Mouse (Mus musculus) urinary bladder, adult 18-20 months (tissue): ENCODE data around the gene Prss8.
A peak's percentile ranks its signal among the peaks of the same experiment; 100 is the strongest.
"Not testable (repeated sequence)": the region's sequence is repeated elsewhere in the genome, so short reads cannot be mapped to it uniquely, and the experiment has no call there.

ENCODE experiments used
- DNase-seq, 2 experiments: peaks; one replicate each; pipeline ENCODE4 v3.0.0; 2022; ENCODE audit warnings: low spot score in 2 of 2, mixed read lengths in 2 of 2

Gene Prss8

DNA sequence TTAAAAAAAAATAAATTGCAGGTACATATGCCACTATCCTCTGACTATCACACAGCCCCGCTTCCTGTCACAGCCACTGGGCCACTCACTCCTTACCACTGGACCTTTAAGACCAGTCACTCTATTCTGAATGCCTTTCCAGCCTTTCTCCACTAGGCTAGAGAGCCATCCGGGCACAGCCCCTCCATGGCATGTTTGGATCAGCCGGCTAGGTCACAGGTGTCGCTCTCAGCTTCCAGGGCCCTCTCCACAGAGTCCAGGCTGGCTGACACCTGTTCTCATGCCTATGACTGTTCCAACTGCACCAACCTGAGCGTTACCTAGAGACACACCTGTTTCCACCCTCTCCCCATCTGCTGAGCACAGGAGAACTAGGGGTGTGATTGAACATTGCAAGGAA is 1.3 kb downstream of the Prss8 start:
- no peak for DNase-seq

DNA sequence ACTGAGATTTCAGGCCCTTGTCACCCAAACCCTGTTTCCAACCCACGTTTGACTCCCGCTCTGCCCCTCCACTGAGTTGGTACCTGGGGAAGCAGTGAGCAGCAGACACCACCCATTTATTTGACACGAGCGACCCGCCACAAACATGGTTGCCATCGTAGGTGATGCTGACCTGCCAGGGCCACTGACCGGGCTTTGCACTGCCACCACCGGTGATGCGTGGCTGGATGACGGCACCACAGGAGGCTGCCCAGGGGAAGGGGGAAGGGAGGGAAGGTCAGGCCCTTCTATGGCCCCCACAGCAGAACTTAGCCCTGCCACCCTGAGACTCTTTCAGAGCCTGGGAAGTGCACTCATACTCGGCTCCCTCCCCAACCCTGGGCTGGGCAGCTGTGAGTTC is 2.2 kb downstream of the Prss8 start:
- no peak for DNase-seq

DNA sequence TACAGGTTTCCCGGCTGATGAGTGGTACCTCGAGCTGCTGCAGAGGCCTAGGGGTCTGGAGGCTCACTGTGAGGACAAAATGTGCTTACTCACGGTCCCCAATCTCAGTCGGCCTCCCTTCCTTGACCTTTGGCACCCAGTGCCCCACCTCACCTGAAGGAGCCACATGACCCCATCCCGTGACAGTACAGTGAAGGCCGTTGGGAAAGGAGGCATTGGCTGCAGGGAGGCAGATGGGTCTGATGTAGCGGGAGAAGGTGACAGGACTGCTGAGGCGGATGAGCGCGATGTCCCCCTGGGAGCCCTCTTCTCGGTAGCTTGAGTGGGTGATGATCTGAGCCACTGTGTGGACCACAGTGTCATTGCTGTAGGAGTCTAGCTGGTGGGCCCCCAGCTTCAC is 3.1 kb downstream of the Prss8 start:
- DNase-seq = no peak

DNA sequence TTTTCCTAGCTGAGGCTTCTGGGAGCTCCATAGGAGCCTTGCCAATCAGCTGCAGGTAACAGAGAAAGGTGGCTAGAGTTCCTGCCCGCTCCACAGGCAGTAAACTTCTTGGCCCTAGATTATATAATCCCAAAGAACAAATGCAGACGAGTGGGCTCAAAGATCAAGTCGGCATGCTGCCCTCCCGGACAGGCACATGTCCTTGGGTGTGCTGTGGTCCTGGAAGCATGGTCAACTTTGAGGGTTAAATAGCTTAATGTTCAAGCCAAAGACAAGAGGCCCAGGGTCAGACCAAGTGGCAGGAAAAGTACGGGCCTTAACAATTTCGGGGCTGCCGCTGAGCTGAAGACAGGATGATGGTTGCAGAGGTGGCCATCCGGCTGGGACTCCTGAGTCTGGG is 3.8 kb downstream of the Prss8 start:
- DNase-seq = no peak

DNA sequence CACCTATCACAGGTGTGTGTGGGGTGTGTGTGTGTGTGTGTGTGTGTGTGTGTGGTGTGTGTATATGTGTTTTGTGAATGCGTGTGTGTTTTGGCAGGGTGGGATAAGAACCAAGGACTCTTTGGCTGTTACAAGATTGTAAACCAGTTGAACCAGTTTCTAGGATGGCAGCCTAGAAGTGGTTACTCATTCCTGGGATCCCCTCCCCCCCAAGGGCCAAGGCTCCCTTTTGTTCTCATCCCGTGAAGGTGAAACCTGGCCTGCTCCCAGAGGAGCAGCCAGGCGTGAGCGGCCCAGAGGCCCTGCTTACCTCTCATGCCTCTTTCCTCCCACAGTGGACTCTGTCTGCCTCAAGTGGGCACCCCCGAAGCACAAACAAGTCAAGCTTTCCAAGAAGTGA is 4.7 kb downstream of the Prss8 start:
- peak in 1 of 2 experiments; percentile 47 for DNase-seq

DNA sequence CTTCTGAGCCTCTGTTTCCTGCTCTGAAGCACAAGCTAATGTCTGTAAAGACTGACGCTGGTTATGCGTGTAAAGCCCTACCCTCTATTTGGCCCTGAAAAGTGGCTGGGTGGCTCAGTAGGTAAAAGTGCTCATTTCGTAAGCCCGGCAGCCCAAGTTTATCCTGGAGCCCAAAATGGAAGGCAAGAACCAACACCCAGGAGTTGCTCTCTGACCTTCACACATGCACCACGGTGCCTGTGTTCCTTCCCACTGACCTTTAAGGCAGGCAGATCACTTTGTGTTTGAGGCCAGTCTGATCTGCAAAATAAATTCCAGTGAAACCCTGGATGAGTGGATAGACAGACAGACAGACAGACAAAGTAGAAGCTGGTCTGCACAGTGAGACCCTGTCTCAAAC is 6.2 kb downstream of the Prss8 start:
- no peak for DNase-seq

DNA sequence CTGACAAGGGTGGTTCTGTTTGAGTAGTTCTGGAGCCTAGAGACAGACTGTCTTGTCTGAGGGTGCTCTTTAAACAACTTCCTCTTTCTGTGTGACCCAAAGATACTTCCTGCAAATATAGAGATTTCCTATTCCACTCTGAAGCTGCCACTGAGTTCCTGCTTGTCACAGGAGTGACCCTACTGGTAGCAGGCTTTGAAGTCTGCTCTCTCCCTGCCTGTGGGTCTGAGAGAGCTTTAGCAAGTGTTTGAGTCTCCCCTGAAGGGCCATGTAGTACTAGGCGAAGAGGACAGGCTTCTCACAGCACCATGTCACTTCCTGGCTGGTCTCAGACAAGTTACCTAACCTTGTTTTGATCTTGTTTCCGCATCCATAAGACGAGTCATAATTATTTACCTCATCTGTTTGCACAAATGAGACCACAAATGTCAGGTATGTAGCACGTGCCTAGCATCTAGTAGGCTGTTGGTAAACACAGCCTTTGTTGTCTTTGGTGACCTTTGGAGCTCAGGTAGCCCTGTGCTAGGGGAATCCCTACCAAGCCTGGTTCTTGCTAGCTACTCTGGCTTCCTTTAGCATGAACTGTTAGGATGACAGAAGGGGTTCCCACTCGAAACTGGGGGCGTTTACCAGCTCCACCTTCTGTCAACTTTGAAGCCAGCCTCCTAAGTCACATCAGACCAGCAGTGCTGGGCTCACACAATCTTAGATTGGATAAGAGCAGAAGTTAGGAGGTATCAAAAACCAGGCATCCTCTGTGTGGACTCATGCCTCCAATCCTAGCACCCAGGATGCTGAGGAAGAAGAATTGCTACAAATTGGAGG is 7.2 kb downstream of the Prss8 start:
- no peak for DNase-seq

DNA sequence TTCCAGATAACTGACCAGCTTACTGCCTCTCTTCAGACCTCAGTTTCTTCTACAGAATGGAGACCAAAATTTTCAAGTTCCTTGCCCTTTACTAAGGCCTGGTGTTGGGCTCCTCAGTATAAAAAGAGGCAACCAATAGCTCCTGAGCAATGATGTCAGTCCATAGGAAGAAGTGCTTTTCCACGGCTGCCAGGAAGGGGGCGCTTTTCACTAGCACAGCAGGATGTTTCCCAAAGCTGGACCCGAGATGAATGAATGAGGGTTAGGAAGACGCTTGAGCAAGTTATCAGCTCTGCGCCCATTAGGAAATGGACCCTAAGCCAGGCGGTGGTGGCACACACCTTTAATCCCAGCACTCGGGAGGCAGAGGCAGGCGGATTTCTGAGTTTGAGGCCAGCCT is 8.4 kb downstream of the Prss8 start:
- DNase-seq = no peak

DNA sequence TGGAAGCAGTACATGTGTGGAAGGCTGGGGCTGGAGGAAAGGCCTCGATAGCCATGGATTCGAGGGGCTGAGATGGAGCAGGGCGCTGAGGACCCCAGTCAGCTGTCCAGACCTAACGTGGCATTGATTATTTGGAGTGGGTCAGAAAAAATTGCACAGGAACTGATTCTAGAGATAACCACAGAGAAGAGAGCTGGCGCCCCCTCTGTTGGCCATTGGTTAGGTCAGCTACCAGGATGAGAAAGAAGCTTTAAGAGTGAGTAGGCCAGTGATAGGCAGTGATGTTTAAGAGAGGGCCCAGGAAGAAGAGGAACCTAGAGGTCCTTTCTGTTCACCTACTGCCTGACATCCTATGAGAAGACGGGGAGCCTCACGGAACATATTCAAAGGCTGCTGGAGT is 10.6 kb downstream of the Prss8 start:
- DNase-seq = no peak

DNA sequence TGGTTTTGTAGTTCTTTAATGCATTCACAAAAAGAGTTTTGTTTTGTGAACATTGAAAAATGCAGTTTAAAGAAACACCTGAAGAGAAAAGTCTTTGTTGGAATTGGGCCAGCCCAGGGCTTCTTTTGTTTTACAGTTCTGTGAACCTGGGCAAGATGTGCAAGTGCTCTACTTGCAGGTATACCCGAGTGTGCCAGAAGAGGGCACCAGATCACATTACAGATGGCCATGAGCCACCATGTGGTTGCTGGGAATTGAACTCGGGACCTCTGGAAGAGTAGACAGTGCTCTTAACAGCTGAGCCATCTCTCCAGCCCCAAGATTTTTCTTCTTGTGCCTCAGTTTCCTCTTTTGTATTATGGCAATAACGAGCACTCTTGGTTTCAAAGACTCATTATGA is 11.7 kb downstream of the Prss8 start:
- DNase-seq = no peak

DNA sequence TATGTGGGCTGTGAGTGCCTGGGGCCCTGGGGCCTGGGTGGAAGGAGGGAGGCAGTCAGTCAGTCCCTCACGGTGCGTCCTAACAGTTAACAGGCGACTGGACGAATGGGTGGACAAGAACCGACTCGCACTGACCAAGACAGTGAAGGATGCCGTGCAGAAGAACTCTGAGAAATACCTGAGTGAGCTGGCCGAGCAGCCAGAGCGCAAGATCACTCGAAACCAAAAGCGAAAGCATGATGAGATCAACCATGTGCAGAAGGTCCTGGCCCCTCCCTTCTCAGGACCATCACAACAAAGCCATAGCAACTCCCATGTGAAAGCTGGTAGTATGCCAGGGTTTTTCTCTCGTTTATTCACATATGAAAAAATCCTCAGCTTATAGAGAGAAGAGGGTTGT is 14.6 kb downstream of the Prss8 start:
- no peak for DNase-seq

DNA sequence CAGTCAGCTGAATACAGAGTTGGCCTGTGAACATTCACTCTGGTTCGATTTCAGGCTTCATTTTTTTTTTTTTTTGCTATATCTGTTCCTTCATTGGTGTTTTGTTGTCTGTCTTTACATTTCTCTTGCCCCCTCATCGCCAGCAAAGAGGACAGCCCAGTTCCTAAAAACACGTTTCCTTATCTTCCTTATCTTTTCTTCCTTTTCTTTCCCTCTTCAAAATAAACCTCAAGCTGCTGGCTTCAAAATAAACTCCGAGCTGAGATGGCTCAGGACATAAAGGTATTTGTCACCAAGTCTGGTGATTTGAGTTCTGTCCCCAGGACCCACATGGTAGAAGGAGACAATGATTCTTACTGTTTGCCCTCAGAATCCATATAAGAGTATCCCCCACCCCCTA is 17.0 kb downstream of the Prss8 start:
- no peak for DNase-seq

DNA sequence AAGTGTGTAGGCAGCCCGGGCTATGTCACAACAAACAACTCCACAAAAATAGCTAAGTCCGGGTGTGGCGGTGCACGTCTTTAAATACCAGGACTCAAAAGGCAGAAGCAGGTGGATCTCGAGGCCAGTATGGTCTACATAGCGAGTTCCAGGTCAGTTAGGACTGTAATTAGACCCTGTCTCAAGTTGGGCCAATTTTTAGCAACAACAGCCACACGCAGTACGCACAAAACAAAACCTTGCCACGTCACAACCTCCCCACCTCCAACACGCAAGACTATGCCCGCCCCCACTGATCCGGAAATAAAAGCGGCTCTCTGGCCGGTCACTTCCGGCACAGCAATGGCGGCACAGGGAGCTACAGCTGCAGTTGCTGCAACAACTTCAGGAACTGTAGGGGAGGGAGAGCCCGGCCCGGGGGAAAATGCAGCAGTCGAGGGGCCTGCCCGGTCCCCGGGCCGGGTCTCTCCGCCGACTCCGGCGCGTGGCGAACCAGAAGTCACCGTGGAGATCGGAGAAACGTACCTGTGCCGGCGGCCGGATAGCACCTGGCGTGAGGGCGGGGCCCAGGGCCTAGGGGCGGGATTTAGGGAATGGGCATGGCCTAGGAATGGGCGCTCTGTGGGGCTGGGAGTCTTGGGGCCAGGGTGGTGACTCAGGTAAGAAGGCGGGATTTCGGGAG is 17.6 kb downstream of the Prss8 start, which contains the start of gene Kat8:
Kat8 (plus strand) TSS at position 327 of the 682 bp plus-strand sequence.
- DNase-seq = peak; percentile 86 to 91

DNA sequence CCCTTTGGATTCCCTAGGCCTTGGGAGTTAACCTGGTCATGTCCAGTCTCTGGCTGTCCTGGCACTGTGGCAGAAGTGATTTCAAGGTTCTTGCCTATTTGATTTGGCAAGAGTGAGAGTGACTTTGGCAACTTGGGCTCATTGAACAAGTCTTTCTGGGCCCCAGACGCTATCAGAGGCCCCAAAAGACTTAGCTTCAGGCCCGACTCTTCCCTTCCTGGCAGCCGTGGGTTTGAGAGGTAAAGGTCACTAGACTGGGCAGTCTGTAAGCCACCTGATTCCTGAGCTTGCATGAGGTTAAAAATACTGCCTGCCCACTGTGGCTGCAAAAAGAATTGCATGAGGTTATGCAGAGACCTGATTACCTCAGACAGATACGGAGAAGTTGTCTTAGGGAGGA is 21.2 kb downstream of the Prss8 start:
- DNase-seq = no peak

DNA sequence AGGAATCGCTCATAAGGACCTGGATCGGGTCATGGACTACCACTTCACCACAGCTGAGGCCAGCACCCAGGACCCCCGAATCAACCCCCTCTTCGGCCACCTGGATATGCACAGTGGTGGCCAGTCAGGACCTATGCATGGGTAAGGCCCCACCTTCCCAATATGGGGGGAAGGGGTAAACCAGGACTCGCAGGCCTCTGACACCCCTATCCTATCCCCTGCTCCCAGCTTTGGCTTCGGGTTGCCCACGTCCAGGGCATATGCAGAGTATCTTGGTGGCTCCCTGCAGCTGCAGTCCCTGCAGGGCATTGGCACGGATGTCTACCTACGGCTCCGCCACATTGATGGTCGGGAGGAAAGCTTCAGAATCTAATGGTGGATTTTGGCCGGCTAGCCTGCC is 22.0 kb downstream of the Prss8 start:
- DNase-seq = no peak

DNA sequence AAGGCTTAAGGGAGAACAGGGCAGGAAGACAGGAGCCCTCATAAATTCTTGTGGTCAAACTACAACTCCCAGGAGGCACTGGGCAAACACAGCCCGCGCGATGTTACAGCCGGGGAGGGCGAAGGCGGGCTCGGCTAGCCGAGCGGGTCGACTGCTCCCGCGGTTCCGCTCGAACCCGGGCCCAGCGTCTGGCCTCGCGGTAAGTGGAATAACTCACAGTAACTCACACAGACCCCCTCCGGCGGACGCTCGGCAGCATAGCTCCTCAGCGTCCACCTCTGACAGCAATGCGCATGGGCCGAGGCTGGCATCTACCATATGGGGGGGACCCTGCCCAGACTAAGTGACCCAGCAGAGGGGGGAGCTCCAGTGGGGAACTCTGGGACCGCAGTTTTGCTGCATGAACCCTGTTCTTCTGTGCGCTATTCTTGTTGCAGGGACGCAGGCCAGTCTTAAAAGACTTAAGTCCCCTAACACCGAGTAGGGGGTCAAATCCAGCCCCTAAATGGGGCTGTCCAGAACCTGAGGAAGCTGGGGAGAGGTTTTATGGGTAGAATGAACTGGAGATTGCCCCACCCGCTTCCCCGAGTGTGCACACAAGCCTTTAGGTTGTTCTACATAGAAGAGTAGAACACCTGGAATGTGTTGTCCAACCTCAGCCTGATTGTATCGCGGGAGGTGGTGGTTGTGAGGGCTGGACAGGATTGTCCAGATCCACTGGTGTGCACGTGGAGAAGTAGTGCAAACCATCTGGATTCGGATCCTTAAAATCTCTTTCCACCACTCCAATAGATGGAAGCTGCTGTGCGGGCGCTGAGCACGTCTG is 25.7 kb downstream of the Prss8 start, which contains the start of gene Bckdk:
Bckdk (plus strand) TSS at position 112 of the 826 bp plus-strand sequence.
- peak; percentile 57 to 72 for DNase-seq

DNA sequence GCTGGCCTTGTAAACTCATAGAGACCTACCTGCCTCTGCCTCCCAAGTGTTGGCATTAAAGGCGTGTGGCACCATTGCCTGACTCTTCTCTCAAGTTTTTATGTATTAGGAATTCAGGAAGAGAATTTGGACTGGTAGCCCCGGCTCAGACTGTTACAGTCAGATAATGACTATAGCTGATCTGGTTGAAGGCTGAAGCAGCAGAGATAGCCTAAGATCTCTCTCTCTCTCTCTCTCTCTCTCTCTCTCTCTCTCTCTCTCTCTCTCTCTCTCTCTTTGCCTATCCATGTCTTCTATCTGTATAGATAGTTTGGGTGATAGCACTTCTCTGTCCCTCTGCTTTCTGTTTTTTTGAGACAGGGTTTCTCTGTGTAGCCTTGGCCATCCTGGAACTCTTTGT is 28.1 kb downstream of the Prss8 start:
- no peak for DNase-seq

DNA sequence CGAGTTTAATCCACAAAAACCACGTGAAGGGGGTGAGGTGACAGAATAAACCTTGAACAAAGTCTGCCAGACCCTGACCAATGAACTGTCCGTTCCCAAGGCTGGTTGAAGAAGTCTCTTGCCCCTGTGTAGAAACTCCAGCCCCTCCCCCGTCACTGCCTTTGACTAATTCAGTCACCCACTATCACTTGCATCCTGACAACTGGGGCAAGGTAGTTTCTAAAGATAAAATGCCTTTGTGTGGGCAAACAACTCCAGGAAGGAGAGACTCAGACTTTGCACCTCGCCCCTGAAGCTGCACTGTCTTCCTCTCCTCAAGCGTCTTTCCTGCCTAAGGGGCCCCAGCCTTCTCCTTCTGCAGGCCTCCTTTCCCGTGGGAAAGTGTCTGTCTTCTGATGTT is 29.9 kb downstream of the Prss8 start:
- no peak for DNase-seq

DNA sequence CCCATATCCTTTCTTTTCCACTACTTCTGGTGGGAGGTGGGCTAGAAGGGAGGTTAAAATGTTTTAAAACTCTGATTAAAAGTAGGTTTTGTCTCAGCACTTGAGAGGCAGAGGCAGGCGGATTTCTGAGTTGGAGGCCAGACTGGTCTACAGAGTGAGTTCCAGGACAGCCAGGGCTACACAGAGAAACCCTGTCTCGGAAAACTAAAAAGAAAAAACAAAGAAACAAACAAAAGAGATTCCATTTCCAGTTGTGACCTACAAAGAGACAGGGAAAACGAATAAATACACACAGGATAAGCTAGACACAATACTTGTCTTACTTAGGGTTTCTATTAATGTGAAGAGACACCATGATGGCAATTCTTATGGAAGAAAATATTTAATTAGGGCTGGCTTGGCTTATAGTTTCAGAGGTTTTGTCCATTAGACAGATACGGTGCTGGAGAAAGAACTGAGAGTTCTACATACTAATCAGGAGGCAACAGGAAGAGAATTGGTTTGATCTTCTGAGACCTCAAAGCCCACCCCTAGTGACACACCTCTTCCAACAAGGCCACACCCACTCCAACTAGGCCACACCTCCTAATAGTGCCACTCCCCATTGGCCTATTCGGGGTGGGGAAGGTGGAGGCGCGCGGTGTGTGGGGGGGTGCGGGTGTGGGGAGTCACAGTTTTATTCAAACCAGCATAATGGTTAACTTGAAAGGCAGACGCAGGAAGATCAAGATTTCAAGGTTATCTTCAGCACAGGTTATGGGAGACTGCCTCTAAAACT is 31.5 kb downstream of the Prss8 start:
- no peak for DNase-seq

DNA sequence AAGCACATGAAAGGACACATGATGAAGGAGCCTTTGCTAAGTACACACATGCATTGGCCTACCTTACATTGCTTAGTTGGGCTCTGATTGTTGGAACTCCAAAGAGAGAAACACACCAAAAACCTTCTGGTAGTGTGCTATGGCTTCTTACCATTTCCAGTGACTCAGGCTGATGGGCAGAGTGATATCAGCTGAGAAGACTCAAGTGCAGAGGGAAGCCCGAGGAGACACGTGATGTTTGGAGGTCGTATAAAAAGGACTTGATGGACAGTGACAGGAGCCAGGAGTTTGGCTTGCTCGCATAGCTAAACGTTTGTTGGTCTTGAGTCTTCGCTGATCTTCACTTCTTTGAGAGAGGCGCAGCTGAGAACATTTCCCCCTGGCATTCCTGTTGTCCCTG is 32.4 kb downstream of the Prss8 start:
- DNase-seq = no peak

DNA sequence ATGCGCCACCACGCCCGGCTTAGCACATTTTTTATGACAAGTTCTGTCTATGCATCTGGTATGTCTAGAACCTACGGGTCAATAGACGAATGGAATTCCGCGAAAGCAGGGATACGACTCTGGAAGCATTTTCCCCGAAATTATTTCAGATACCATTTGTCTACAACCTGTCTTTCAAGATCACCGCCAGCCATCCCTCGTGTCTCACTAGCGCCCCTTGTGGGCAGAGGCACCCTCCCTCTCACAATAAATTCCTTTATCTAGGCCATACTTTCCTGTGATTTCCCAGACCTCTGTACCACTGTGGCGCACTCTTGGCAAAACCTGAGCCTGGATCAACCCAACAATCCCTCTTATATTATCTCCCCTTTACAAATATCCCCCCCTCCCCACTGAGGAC is 33.5 kb downstream of the Prss8 start:
- peak in 1 of 2 experiments; percentile 33 for DNase-seq

DNA sequence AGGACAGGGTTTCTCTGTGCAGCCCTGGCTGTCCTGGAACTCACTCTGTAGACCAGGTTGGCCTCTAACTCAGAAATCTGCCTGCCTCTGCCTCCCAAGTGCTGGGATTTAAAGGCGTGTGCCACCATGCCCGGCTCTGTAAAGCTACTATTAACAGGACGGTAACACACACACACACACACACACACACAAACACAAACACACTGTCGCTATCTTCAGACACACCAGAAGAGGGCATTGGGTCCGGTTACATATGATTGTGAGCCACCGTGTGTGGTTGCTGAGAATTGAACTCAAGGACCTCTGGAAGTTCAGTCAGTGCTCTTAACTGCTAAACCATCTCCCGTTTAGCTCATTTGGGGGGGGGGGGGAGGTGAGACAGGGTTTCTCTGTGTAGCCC is 34.0 kb downstream of the Prss8 start:
- not testable (repeated sequence) for DNase-seq
